Mouse (Mus musculus) granulocyte monocyte progenitor cell, adult 5-6 weeks (primary cell): ENCODE results near the gene Csrnp2. TPM values are rescaled to one million over a fixed set of nuclear protein-coding genes. Genes with fewer than 3 reads are reported as not detected.
"Not testable (repeated sequence)": the region's sequence is repeated elsewhere in the genome, so short reads cannot be mapped to it uniquely, and the experiment has no call there.

Experiments used
- ATAC-seq: replicated peaks from 2 replicates; pipeline ENCODE4 v1.8.0; 2016; ENCODE audit warnings: mild to moderate bottlenecking, moderate TSS enrichment, inconsistent platforms; ENCODE audit not compliant: poor library complexity, severe bottlenecking
- total RNA-seq, 2 experiments: library from RNA; stranded (forward) in 1 of 2; stranded (reverse) in 1 of 2; fragments of 200-712, 200-1000 nt in 1 of 2; fragments of >200 nt in 1 of 2; fragmentation: Nextera tagmentation in 1 of 2; gene quantifications; 2 replicates each; pipeline ENCODE4 v1.2.3; 2014 to 2017

The Csrnp2 gene
- total RNA-seq (2014; fragmentation: Nextera tagmentation) (1.1 and 2.5 TPM in 2 replicates), total RNA-seq (2017) (1.6 and 2.0 TPM in 2 replicates)

DNA sequence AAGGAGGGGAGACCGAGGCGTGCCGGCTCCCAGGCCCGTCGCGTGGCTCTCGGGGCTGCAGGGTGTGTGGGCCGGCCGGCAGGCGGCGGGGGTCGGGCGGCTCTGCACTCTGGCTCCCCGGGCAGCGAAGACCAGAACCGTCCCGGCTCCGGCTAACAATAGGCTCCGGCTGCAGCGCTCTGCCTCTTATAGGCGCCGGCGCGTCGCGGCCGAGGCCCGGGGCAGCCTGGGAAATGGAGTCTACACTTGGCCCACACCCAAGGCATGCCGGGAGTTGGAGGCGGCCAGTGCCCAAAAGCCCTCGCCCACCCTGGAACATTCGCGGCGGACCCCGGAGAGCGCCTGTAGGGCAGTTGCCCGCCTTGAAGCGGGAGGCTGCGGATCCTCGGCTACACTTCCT is at the start of gene Csrnp2:
TSS of gene Csrnp2 (minus strand) at position 387 of the 400 bp plus-strand sequence.
- peak; percentile 95 for ATAC-seq

DNA sequence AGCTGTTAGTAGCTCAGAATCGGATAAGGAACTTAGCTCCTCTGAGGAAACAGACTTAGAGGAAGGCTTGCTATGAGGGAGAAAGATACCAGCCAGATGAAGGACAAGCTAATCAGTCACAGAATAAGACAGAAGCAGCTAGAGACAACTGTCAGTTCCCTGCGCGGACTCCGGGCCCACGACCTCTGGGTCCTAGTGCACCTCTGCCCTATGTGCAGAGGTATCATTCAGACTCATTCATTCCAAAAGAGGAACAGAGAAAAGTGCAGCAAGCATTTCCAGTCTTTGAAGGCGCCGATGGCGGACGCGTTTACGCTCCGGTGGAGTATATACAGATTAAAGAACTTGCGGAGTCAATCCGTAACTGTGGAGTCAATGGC is 48.4 kb upstream of the Csrnp2 start:
- ATAC-seq, result not testable (repeated sequence)

DNA sequence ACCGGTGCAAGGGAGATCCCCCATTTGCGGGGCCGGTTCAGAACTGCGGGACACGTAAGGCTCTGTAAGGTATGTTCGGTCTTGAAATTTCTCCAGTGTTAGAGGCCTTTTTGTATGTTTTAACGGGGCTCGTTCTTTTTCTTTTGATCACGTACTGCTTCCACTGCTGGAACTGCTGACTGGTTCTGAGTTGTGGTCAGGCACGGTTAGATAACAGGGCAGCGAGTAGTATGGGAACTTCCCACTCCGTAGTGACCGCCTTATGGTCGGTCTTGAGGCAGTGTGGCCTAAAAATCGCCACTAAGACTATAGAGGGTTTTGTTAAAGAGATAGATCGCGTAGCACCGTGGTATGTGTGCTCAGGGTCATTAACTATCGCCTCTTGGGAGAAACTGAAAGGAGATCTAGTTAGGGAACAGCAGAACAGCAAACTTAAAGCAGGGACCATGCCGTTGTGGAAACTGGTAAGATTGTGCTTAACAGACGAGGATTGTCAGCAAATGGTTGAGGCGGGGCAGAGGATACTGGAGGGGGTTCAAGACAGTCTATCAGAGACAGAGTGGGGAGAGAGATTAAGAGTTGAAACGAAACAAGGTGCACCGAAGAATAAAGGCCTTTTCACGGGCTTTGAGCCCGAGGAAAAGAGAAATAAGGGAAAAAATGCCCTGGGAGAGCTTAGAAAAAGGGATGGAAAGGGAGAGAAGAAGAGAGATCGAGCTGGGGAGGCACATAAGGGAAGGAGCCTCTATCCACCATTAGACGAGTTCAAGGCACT is 47.8 kb upstream of the Csrnp2 start:
- ATAC-seq, result not testable (repeated sequence)

DNA sequence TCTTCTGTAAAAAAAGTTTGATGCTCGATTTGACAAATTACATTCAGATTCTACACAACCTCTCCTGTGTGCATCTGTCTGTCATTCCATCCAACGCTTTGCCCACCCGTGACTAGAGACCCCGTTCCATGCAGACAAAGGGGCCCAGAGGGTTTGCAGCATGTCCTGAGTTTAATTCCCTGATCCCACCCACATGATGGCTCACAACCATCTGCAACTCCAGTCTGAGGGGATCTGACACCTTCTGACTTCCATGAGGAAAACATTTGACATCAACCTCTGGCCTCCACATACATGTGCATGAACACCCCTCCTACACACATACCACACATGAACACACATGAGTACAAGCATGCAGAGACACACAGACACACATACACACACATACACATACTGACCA is 46.1 kb upstream of the Csrnp2 start:
- no peak for ATAC-seq

DNA sequence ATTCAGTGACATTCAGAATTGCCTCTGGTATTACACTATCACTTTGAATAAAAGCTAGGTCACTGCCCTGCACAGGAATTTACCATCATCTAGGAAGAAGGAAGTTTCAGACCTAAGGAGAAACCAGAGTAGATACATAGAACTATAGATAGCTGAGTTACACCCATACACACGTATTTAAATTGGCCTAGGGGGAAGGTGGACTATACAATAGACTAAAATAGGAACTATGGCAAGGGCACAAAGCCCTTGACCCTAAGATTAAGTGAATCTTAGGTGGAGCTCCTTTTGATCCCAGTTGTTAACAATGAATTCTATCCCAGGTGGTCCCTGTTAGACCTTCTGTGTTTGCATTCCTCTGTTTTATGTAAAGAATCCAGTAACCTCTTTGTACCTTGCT is 45.7 kb upstream of the Csrnp2 start:
- ATAC-seq, result not testable (repeated sequence)

DNA sequence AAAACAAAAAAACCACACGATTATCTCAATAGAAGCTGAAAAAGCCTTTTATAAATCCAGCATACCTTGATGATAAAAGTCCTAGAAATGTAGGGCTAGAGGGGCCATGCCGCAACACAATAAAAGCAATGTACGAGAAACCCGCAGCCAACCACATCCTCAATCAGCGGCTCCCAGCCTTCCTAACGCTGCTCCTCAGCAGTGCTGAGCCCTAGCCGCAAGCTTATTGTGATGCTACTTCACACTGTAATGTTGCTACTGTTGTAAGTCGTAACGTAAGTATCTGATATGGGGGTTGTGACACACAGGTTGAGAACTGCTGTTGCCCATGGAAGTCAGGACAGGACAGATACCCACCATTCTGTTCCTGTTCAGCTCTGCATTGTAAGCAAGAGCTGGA is 44.1 kb upstream of the Csrnp2 start:
- ATAC-seq, result peak; percentile 37; the same call in 1 of the 2 replicates

DNA sequence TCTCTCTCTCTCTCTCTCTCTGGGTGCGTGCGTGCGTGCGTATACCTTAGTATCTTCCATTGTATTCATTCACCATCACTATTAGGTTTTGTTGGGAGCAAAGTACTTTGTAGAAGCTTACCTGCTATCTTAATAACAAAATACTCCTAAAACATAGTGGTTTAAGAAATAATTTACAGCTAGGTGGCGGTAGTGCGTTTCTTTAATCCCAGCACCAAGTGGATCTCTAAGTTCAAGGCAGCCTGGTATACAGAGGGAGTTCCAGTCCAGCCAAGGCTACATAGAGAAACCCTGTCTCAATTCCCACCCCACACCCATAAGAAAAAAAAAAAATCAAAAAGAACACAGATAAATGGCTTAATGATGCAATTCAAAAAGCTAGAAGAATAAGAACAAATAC is 42.6 kb upstream of the Csrnp2 start:
- no peak for ATAC-seq

DNA sequence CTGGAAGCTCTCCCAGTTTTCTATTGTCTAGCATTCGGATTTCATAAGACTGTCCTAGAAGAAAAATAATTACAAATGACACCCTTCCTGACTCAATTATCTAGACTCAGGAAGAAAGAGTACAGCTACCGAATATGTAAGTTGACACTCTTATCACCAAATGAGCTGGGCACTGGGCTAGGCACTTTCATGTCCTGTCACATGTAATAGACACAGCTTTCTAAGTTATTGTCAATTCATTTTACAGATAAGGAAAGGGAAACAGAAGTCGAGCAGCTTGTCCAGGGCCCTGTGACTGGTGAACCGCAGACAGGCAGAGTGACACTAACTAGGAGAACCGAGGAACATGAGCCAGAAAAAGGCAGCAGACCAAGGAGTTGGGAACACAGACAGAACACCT is 32.6 kb upstream of the Csrnp2 start:
- no peak for ATAC-seq

DNA sequence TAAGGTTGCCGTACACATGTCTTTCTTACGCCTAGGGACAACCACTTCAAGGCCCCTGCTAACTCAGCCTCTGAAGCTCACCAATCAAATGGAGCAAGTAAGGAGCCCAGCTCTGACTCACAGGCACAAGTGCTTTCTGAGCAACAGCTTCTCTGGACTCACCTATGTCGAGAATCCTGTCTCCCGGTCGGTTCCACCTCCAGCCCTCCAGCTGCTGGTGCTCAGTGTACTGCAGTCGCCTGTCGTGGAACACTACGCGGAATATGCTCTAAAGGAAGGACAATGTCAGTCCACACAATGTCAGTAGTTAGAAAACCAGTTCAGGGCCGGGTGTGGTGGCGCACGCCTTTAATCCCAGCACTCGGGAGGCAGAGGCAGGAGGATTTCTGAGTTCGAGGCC is 30.1 kb upstream of the Csrnp2 start:
- ATAC-seq, result no peak

DNA sequence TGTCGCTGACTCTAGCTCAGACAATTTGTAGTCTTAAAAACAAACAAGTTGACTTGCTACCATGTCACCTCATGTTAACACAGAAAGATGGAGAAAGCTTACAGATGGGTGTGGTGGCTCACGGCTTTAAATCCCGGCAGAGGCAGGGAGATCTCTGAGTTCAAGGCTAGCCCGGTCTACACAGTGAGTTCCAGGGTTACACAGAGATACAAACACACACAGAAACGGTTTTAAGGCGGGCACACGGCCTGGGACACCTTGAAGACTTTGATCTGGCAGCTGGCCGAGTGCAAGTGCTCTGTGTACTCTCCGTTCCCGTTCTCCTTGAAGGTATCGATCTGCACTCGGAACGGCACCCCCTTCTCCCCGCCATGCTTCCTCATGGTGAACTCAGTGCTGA is 25.0 kb upstream of the Csrnp2 start:
- ATAC-seq, result no peak

DNA sequence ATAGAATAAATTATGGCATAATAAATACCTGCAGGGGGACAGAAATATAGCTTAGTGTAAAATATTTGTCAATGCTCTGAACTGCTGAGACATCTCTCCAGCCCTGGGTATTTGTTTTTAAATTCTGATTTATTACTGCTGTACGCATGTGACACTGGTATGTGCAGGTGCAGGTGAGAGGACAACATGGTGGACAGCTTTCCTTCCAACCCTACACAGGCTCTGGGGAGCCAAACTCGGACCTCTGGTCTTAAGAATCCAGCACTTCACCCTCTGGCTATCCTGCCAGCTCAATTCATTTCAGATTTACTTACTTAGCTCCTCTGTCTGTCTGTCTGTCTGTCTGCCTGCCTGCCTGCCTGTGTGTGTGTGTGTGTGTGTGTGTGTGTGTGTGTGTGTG is 19.8 kb upstream of the Csrnp2 start:
- ATAC-seq, result no peak

DNA sequence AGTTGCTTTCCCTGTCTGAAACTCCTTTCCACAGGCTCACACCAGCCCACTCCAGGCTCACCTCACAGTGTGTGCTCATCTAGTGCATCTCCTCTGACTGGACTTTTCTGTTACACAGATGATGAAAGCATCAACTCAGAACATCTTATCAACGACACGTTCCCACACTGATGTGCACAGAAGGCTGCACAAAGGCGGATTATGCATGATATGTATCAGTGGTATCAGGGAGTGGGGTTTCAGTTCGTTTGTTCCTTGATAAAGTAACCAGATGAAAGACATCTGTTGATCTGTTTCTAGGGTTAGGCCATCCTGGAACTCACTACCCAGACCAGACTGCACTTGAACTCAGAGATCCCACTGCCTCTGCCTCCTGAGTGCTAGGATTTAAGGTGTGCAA is 18.1 kb upstream of the Csrnp2 start:
- no peak for ATAC-seq

DNA sequence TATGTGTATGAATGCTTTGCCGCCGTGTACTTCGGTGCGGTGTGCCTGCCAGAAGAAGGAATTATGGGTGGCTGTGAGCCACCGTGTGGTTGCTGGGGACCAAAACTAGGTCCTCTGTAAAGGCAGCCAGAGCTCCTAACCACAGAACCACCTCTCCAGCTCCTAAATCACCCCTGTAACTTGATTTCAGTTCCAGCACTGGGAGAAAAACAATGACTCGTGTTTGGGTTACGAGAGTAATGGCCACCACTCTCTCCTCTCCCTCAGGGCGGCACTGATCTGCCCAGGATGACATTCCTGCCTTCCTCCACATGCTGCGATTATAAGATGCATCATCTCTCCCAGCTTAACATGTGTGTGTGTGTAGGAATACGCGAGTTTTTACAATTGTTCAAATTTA is 14.8 kb upstream of the Csrnp2 start:
- ATAC-seq, result no peak

DNA sequence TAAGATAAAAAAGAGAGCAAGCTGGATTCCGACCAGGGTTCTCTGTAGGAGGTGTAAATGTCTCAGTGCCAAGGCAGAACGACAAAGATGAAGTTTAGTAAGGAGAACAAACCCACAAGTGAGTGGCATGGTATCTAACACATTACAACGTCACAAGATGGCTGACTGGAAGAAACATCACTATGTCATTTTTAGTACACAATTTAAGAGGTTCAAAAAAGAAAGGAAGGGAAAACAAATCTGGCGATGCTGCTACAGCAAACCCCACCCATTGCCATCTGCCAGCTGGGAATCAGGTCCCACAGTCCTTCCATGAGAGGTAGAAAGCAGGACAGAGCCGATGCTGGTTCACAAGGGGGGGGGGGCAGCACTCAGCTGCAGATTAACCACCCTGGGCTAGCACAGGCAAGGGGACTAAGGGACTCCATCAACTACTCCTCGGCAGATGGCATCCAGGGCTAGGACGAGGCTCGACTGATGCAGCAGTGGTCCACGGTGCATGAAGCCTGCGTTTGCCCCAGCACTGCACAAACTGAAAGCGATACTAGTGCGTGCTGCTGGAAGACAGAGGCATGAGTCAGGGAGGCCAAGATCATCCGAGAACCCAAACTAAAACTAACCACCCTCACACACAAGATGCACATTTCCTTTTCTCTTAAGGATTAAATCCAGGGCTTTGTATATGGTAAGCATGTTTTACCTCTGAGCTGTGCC is 13.3 kb upstream of the Csrnp2 start:
- ATAC-seq, result no peak

DNA sequence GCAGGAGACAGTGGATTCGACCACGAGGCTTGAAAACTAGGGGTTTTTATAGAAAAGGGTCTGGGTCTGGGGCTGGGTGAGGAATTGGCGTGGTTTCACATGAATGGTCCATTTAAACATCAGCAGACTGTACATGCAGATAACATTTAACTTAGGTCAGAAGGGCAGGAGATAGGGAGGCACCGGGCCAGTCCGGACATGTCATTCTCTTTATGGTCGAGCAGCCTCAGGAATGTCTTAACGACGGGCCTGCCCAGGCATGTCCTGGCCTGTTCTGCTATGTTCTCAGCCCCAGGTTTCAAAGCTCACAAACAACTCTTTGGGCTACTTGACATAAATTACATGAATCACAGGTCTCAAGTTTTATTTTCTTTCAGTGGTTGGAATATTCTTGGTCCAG is 4.2 kb upstream of the Csrnp2 start:
- ATAC-seq, result not testable (repeated sequence)

DNA sequence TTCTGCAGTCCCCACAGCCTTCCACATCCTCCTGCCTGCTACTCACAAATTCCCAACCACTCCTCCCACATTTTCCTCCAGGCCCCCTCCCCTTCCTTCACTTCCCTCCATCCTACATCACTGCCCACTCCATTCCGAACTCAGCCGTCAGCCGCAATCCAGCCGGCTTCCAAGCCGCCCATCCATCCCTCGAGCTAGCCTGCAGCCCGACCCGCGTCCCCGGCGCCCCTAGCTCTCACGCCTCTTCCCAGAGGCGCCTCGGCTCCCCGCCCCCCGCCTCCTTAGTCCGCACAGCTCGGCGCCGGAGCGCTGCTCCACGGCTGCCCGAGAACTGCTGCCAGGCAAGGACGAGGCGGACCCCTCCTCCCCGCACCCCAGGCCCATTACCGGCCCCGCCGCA is 641 bp downstream of the Csrnp2 start:
- ATAC-seq, result peak; percentile 34; the same call in 1 of the 2 replicates

DNA sequence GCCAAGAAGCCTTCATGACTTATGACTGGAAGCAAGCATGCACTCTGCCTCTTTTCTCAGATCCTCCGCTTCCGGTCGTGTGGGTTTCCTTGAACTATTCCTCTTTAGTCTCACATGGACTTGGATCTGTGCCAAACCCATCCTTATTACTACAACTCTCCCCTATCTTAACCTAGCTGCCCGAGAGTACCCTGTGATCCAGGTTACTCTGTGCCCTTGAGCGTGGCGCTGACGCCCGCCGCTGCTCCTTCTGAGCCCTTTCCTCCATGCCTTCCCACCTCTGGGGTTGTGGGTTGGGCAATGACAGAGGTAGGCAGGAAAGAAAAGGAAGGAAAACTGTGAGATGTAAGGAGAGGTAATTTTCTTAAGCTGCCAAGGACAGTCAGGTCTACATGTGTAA is 3.3 kb downstream of the Csrnp2 start:
- ATAC-seq, result no peak

DNA sequence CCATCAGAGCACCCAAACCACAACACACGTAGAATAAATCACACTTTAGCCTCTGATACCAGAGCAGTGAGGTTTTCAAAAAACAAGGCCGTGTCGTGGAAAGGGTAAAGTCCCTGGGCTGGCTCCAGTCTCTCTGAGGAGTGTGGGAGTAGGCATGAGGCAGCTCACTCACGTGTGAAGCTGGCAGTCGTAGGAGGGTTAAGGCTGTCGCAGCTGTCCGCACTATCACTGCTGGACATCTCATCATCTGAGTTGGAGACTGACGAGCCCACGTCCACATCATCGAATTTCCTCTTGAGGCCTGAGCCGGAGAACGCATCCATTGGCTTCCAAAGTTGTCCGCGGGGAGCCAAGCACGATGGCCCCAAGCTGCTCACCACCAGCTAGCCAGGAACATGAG is 6.0 kb downstream of the Csrnp2 start:
- ATAC-seq, result no peak

DNA sequence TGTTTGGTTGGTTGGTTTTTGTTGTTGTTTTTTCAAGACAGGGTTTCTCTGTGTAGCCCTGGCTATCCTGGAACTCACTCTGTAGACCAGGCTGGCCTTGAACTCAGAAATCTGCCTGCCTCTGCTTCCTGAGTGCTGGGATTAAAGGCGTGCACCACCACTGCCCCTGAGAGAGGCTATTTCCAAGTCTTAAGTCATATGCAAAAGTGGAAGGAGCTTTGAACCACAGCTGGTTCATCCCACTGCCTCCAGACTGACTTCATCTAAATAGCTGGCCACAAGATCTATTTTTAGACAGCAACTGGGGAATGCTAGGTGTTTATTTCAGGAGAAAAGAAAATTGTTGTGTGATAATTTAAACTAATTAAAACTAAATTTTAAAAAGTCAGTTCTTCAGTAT is 7.0 kb downstream of the Csrnp2 start:
- not testable (repeated sequence) for ATAC-seq

DNA sequence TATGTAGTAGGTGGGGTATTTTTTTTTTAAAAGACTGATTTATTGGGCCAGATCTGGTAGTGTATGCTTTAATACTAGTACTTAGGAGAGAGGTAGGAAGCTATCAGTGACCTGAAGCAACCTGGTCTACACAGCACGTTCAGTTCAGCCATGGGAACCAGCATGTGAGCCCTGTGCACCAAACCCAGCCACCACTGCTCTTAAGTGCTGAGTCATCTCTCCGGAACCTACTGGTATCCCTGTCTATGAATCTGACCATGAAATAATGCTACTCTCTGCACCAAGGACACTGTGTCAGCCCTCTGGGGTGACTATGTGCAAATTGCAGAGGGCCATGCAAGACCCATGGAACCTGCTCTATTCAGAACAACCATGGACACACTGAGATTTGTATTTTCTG is 8.2 kb downstream of the Csrnp2 start:
- ATAC-seq, result no peak

DNA sequence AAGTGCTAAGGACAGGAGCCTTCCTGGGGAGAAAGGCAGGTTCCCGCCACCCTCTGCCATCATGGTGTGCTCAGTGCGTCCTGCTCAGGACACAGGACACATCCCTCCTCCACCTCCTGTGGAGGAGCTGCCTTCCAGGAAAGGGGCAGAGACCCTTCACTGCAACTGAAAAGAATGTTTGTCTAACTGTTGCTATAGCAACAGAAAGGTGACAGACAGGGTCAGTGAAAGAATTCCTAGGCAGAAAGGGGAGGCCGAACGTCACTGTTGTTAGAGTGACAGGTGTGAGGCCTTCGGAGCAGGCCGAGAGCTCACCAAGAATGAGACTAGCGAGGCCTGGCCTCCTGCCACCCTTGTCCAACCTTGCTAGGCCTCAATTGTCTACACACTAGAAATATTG is 8.8 kb downstream of the Csrnp2 start:
- no peak for ATAC-seq

DNA sequence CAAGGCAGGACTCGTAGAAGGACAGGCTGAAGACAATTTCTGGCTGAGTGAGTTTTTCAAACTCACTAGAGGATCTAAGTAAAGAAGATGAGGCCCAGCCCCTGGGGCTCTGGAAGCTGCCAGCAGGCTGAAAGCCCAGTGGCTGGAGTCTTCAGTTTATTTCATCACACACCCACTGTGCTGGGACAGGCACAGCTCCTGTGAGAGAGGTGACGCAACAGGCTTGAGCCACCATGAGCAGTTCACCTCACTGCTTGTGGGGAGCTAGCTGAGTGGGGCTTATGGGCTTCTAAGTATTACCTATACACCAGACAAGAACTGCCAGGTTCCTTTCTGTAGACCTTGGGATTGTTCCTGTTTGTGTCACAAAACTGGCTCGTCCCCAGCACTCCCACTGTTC is 9.7 kb downstream of the Csrnp2 start:
- peak; percentile 93 for ATAC-seq
